Comparison of ENCODE assay signal across 8 mouse cellular contexts in the genomic region with DNA sequence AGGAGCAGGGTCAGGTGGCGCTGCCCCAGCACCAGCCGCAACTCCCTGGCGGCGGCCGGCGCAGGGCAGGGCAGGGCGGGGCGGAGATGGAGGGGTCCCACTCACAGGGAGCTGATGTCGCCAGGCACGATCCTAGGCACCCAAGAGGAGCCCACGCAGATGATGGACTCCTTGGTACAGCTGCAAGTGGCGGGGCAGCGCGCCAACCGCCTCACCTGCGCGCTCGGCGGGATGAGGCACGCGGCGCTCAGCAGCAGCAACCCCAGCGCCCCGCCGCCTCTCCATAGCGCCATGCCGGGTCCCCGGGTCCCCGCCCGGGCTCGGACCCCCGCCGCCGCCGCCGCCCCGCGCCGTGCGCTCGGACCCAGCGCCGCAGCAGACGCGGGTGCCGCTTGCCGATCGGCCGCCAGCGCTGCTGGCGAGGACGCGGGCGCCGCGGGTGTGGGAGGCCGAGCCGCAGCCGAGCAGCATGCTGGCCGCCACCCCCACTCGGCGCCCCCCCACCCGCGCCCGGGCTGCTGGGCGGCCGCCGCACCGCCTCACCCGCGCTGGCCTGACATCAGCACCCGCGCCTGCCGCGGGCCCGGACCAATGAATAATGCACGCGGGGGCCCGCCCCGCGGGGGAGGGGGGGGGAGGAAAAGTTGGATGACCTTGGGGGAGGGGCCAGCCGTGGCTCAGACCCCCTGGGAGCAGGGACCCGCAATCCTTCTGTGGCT. TPM values are rescaled to one million over a fixed set of nuclear protein-coding genes. Genes with fewer than 3 reads are reported as not detected.
A peak's percentile ranks its signal among the peaks of the same experiment; 100 is the strongest.
DNase-seq lines count a peak whose midpoint lies in the region; ATAC-seq and TF ChIP-seq lines count a peak whose summit lies in the region.

TSS of gene Lgi2 (minus strand) at position 650 of the 719 bp plus-strand sequence.

- no peaks in the 10 kb centered on the region for H3K27me3 ChIP-seq in kidney, postnatal 0 days (ENCODE audit: insufficient read depth, low read length)
- peaks cover 25% of the 10 kb centered on the region for H3K27me3 ChIP-seq in liver, embryonic 14.5 days (ENCODE audit: control insufficient read depth, insufficient read depth, low read length)
- peaks cover 8% of the 10 kb centered on the region for H3K27me3 ChIP-seq in thymus, adult 2 months (ENCODE audit: control insufficient read depth, insufficient read depth, low read length)

- H3K27ac ChIP-seq in kidney, postnatal 0 days: no peak within 1 kb of the TSS
- no peak within 1 kb of the TSS for H3K27ac ChIP-seq in liver, embryonic 14.5 days
- no peak within 1 kb of the TSS for H3K27ac ChIP-seq in thymus, adult 2 months (ENCODE audit: control insufficient read depth, insufficient read depth, low read length)

- no peak for TF ChIP-seq CTCF in kidney, postnatal 0 days (IDR thresholded peaks at IDR 0.05; ENCODE audit: low read depth)
- no peak for TF ChIP-seq CTCF in liver, embryonic 14.5 days (IDR thresholded peaks at IDR 0.05; ENCODE audit: low read depth)
- TF ChIP-seq CTCF in thymus, adult 2 months (IDR thresholded peaks at IDR 0.05; ENCODE audit: borderline replicate concordance, control insufficient read depth, extremely low read depth, insufficient read depth, low read length, poor library complexity): no peak

- no peaks in the 10 kb centered on the region for H3K36me3 ChIP-seq in kidney, postnatal 0 days (ENCODE audit: insufficient read depth, low read length)
- H3K36me3 ChIP-seq in liver, embryonic 14.5 days (replicated peaks; ENCODE audit: control insufficient read depth, insufficient read depth, low read depth): no peaks in the 10 kb centered on the region
- H3K36me3 ChIP-seq in thymus, adult 2 months (ENCODE audit: control insufficient read depth, insufficient read depth, low read length): no peaks in the 10 kb centered on the region

- peak within 1 kb of the TSS; percentile 54 for H3K9ac ChIP-seq in kidney, postnatal 0 days (ENCODE audit: low read depth, low read length)
- H3K9ac ChIP-seq in liver, embryonic 14.5 days (replicated peaks): no peak within 1 kb of the TSS

- H3K4me2 ChIP-seq in kidney, postnatal 0 days (ENCODE audit: low read length): peak within 1 kb of the TSS; percentile 93
- H3K4me2 ChIP-seq in liver, embryonic 14.5 days (ENCODE audit: low read depth): peak within 1 kb of the TSS; percentile 42

- TF ChIP-seq EP300 in liver, embryonic 14.5 days (IDR thresholded peaks at IDR 0.05; ENCODE audit: low read depth): no peak

- under 1% methylated on average over 55 of the region's 83 CpGs for WGBS in kidney, postnatal 0 days
- 1% methylated on average over 71 of the region's 83 CpGs for WGBS in liver, embryonic 14.5 days (ENCODE audit: insufficient replicate concordance)
- WGBS in thymus, adult 2 months: 6% methylated on average over 79 of the region's 83 CpGs

- peak within 1 kb of the TSS; percentile 61 for H3K4me3 ChIP-seq in kidney, postnatal 0 days (replicated peaks; ENCODE audit: low read depth, low read length)
- H3K4me3 ChIP-seq in liver, embryonic 14.5 days (ENCODE audit: insufficient read depth in 1 of 2, low read depth in 2 of 2, low read length in 2 of 2): peak within 1 kb of the TSS; percentile 37 to 39
- no peak within 1 kb of the TSS for H3K4me3 ChIP-seq in thymus, adult 2 months (ENCODE audit: control insufficient read depth, insufficient read depth, low read length)

- DNase-seq in kidney, postnatal 0 days (ENCODE audit: low spot score): peak; percentile 24
- no peak for DNase-seq in kidney, adult 11 months
- DNase-seq in cerebellum, adult 8-10 months: peak; percentile 36
- DNase-seq in gastrocnemius, adult 18-20 months (ENCODE audit: low spot score): peak; percentile 19
- peak; percentile 46 for DNase-seq in kidney, postnatal 14 days
- no peak for DNase-seq in liver, embryonic 14.5 days (ENCODE audit: low read depth in 3 of 3, low spot score in 3 of 3)
- peak; percentile 75 for DNase-seq in retina, postnatal 1 day
- DNase-seq in thymus, adult 2 months: no peak

- TF ChIP-seq POLR2A in thymus, adult 2 months (IDR thresholded peaks at IDR 0.05; ENCODE audit: control insufficient read depth, extremely low read depth, insufficient read depth, low read length, poor library complexity): no peak

- no peaks in the 10 kb centered on the region for H3K9me3 ChIP-seq in kidney, postnatal 0 days (replicated peaks; ENCODE audit: low read length)
- H3K9me3 ChIP-seq in liver, embryonic 14.5 days (ENCODE audit: control insufficient read depth, low read length): no peaks in the 10 kb centered on the region

- ATAC-seq in kidney, postnatal 0 days (replicated peaks; ENCODE audit: low FRiP score, low read depth): peak; percentile 71
- no peak for ATAC-seq in liver, embryonic 14.5 days (ENCODE audit: insufficient read depth)

- peaks cover 8% of the 10 kb centered on the region; the same call in 1 of the 2 replicates for H3K4me1 ChIP-seq in kidney, postnatal 0 days (replicated peaks; ENCODE audit: insufficient read depth, low read length)
- H3K4me1 ChIP-seq in liver, embryonic 14.5 days (replicated peaks; ENCODE audit: control insufficient read depth in 2 of 2, insufficient read depth in 2 of 2, low read length in 1 of 2): no peaks in the 10 kb centered on the region
- H3K4me1 ChIP-seq in thymus, adult 2 months (replicated peaks; ENCODE audit: control insufficient read depth, insufficient read depth, low read length): no peaks in the 10 kb centered on the region

RNA-seq across cellular contexts. Expression of gene Lgi2, which starts in this region (rescaled TPM):
- polyA plus RNA-seq in kidney, postnatal 0 days (2015; fragmentation: Nextera tagmentation; extraction: Ambion mirVana): 3.8 and 4.2 TPM in 2 replicates
- under 1 TPM; 0.84 to 0.88 TPM for total RNA-seq in gastrocnemius, adult 18-20 months (2021)
- polyA plus RNA-seq in liver, embryonic 14.5 days (2012; rRNA removed): 0.25 and 0.36 TPM in 2 replicates
- 0.16 and 0.20 TPM in 2 replicates for polyA plus RNA-seq in liver, embryonic 14.5 days (2014; fragmentation: Nextera tagmentation; extraction: Ambion mirVana)
- 0.38 and 0.85 TPM in 2 replicates for polyA plus RNA-seq in thymus, adult 2 months (2012; rRNA removed)

Comparison
In these comparisons a context has a peak if more than half of its experiments do, and no peak if none do; other contexts are left out.
1. DNase-seq: peak in kidney, postnatal 0 days (single experiment), cerebellum, adult 8-10 months (single experiment), kidney, postnatal 14 days (single experiment) and retina, postnatal 1 day (single experiment); none in kidney, adult 11 months (single experiment), liver, embryonic 14.5 days (0 of 3) and thymus, adult 2 months (single experiment).
2. Peak in DNase-seq in gastrocnemius, adult 18-20 months; RNA of the gene not detected or under 1 TPM.